Mouse (Mus musculus): ENCODE measurements at regions not wholly inside any gene's neighbourhood (a gene's known extent, or its start where the extent isn't known, plus 50 kb on each side); places are given as distances from the start of the nearest gene placed in this dataset.

DNA sequence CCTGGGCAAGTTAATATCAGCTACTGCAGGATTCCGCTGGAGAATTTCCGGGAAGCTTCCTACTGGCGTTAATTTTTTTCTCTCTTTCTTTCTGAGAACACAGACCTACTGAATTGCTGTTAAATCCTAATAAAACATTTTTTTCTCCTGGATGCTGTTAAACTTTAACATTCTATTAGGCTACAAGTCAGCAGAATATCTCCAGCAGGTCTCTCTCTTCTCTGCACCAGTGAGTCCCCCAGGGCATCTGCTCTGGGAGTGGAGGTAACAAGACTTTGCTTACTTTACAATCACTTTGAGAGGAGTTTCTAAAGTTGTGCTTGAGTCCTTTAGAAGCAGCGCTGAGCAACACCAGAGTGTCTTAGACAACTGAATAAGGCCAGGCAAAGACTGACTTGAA, 63.7 kb downstream of the Foxd1 start:
- Histone ChIP-seq H3K9ac (ENCODE audit: low read length) (no peak overlapping the region), H3K27me3 (replicated peaks; ENCODE audit: control insufficient read depth, insufficient read depth, low read length) (peaks cover 7% of the 10 kb centered on the region; the same call in 1 of the 2 replicates), H3K27ac (ENCODE audit: low read depth) (no peak overlapping the region), H3K36me3 (ENCODE audit: control insufficient read depth, insufficient read depth, low read length) (no peaks in the 10 kb centered on the region), H3K9me3 (ENCODE audit: control insufficient read depth, low read length) (no peaks in the 10 kb centered on the region), H3K4me1 (replicated peaks; ENCODE audit: control insufficient read depth, insufficient read depth, low read length) (no peaks in the 10 kb centered on the region), H3K4me2 (ENCODE audit: low read length) (no peak overlapping the region), H3K4me3 (ENCODE audit: low read depth, low read length) (no peak overlapping the region)
- ATAC-seq (replicated peaks; ENCODE audit: low FRiP score, low TSS enrichment, low read depth) = no peak
- 77% methylated on average over 4 of the region's 4 CpGs for WGBS
- DNase-seq (ENCODE audit: low spot score) = no peak

- Histone ChIP-seq H3K9ac (ENCODE audit: low read length) (no peak overlapping the region), H3K9me3 (ENCODE audit: control insufficient read depth, low read length) (no peaks in the 10 kb centered on the region), H3K4me3 (ENCODE audit: low read depth, low read length) (no peak overlapping the region), H3K4me2 (ENCODE audit: low read length) (no peak overlapping the region), H3K27ac (ENCODE audit: low read depth) (no peak overlapping the region), H3K36me3 (ENCODE audit: control insufficient read depth, insufficient read depth, low read length) (no peaks in the 10 kb centered on the region), H3K4me1 (replicated peaks; ENCODE audit: control insufficient read depth, insufficient read depth, low read length) (no peaks in the 10 kb centered on the region), H3K27me3 (replicated peaks; ENCODE audit: control insufficient read depth, insufficient read depth, low read length) (no peaks in the 10 kb centered on the region; the same call in 1 of the 2 replicates)
- WGBS = 69% methylated on average over 6 of the region's 6 CpGs
- DNase-seq (ENCODE audit: low spot score) = no peak
- ATAC-seq (replicated peaks; ENCODE audit: low FRiP score, low TSS enrichment, low read depth) = no peak
Observed at GRCm38 (mm10) chr13:98416457-98416856, 62.4 kb downstream of the Foxd1 start.

GRCm38 (mm10) chr13:98414851-98415250, 60.8 kb downstream of the Foxd1 start:
- Histone ChIP-seq H3K27me3 (replicated peaks; ENCODE audit: control insufficient read depth, insufficient read depth, low read length) (no peaks in the 10 kb centered on the region), H3K4me2 (ENCODE audit: low read length) (no peak overlapping the region), H3K36me3 (ENCODE audit: control insufficient read depth, insufficient read depth, low read length) (no peaks in the 10 kb centered on the region), H3K9ac (ENCODE audit: low read length) (no peak overlapping the region), H3K4me3 (ENCODE audit: low read depth, low read length) (no peak overlapping the region), H3K27ac (ENCODE audit: low read depth) (no peak overlapping the region), H3K9me3 (ENCODE audit: control insufficient read depth, low read length) (no peaks in the 10 kb centered on the region), H3K4me1 (replicated peaks; ENCODE audit: control insufficient read depth, insufficient read depth, low read length) (no peaks in the 10 kb centered on the region)
- no peak for ATAC-seq (replicated peaks; ENCODE audit: low FRiP score, low TSS enrichment, low read depth)
- no peak for DNase-seq (ENCODE audit: low spot score)
- 61% methylated on average over 3 of the region's 3 CpGs for WGBS

- WGBS = 68% methylated on average over 4 of the region's 4 CpGs
- H3K9ac ChIP-seq (ENCODE audit: low read length) = no peak overlapping the region
- no peaks in the 10 kb centered on the region for H3K27me3 ChIP-seq (replicated peaks; ENCODE audit: control insufficient read depth, insufficient read depth, low read length)
- ATAC-seq (replicated peaks; ENCODE audit: low FRiP score, low TSS enrichment, low read depth) = no peak
- H3K4me3 ChIP-seq (ENCODE audit: low read depth, low read length) = no peak overlapping the region
- H3K4me1 ChIP-seq (replicated peaks; ENCODE audit: control insufficient read depth, insufficient read depth, low read length) = no peaks in the 10 kb centered on the region
- no peak overlapping the region for H3K27ac ChIP-seq (ENCODE audit: low read depth)
- no peaks in the 10 kb centered on the region for H3K36me3 ChIP-seq (ENCODE audit: control insufficient read depth, insufficient read depth, low read length)
- H3K4me2 ChIP-seq (ENCODE audit: low read length) = no peak overlapping the region
- DNase-seq (ENCODE audit: low spot score) = no peak
- H3K9me3 ChIP-seq (ENCODE audit: control insufficient read depth, low read length) = no peaks in the 10 kb centered on the region
Observed at GRCm38 (mm10) chr13:98413233-98413632, 59.2 kb downstream of the Foxd1 start.
